Mouse (Mus musculus) liver, postnatal 0 days (tissue): ENCODE measurements around the gene Hnrnpab.

ENCODE experiments used
- CTCF ChIP-seq: sonication (generic); IDR thresholded peaks from 2 replicates; pipeline ENCODE4 v1.5.1; 2016; ENCODE audit warnings: antibody characterized with exemption, low read depth
- EP300 ChIP-seq: IDR thresholded peaks from 2 replicates; pipeline ENCODE4 v1.6.1; 2016; ENCODE audit warnings: antibody characterized with exemption, low read depth, mild to moderate bottlenecking

DNA sequence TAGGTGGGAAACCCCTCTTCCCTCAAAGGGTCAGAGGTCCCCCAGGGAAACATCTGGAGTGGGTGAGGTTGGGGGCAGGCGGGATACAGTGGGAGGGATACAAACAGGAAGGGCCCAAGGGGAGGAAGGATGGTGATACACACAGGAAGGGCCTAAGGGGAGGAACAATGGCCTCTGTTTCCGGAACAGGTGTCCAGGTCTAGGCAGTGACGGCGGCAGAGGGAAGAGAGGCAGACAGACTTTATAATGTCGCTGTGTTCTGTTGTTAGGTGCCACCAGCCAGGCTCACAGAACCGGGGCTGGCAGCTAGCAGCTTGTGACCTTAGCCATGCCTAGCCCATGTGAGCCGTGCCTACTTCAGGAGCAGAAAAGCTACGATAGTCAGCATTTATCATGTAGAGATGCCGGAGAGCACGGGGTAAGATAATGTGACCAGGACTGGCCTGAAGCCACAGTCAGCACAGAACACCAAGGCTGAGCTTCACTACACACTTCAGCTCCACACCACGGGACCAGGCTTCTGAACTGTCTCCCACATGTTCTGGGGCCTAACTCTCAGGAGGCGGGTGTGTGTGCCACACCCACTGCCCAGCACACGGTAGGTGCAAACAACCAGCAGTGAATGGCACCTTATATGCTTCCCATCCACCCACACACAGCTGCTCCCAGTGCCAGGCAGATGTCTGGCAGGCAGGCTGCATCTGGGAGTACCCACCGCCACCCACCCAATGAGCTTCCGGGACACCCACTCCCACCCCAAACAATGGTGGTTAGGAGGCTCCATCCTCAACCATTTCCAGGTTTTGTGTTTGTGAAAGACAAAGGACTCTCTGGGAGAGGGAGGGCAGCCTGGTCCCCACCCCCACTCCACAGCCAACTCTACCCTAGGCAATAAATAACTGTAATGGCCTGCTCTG is 40.4 kb upstream of the Hnrnpab start:
- no peak for TF ChIP-seq EP300
- no peak for TF ChIP-seq CTCF
